Mouse (Mus musculus) thymus, adult 2 months (tissue): ENCODE measurements around the gene Slc25a14.

ENCODE experiments used
- CTCF ChIP-seq: fragments of 200-500 bp; IDR thresholded peaks from 2 replicates; pipeline ENCODE4 v1.5.1; 2012; ENCODE audit warnings: mild to moderate bottlenecking, control low read depth, low read length, moderate library complexity, borderline replicate concordance; ENCODE audit not compliant: control insufficient read depth, poor library complexity, insufficient read depth; ENCODE audit errors: extremely low read depth
- POLR2A ChIP-seq: fragments of 200-500 bp; IDR thresholded peaks from 2 replicates; pipeline ENCODE4 v1.6.1; 2012; ENCODE audit warnings: mild to moderate bottlenecking, low read length, control low read depth, moderate library complexity; ENCODE audit not compliant: control insufficient read depth, poor library complexity, insufficient read depth; ENCODE audit errors: extremely low read depth

GRCm38 (mm10) chrX:48709701-48710100, 86.5 kb downstream of the Slc25a14 start:
- TF ChIP-seq POLR2A (no peak), CTCF (no peak)
